Mouse (Mus musculus) retina, postnatal 1 day (tissue): ENCODE results near the gene Gm21762.
"Not testable (repeated sequence)": the region's sequence is repeated elsewhere in the genome, so short reads cannot be mapped to it uniquely, and the experiment has no call there.

Source experiments
- DNase-seq: peaks from one replicate; pipeline ENCODE4 v3.0.0-alpha.2; 2012

Gene Gm21762

GRCm38 (mm10) chr13:120215847-120216246 lies at the start of gene Gm21762:
Gene Gm21762, minus strand, starts transcription at chr13:120215947.
- not testable (repeated sequence) for DNase-seq

DNA sequence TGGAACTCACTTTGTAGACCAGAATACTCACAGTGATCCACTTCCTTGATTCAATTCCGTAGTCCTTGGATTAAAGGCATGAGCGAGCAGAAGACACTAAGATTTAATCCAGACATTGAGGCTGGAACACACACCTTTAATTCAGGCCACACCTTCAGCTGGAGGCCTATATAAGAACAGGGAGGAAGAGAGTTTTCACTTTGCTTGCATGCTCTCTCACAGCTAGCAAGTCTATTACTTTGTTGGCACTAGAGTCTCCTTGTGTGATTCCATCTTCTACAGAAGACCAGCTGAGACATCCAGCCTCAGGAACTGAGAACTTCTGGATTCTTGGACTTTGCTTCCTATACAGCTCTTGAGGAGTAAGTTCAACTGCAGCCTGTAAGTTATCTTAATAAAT lies 47.1 kb upstream of the Gm21762 start, which contains the start of gene AF067061:
AF067061 (plus strand) TSS at position 245 of the 400 bp plus-strand sequence.
- DNase-seq, result not testable (repeated sequence)

DNA sequence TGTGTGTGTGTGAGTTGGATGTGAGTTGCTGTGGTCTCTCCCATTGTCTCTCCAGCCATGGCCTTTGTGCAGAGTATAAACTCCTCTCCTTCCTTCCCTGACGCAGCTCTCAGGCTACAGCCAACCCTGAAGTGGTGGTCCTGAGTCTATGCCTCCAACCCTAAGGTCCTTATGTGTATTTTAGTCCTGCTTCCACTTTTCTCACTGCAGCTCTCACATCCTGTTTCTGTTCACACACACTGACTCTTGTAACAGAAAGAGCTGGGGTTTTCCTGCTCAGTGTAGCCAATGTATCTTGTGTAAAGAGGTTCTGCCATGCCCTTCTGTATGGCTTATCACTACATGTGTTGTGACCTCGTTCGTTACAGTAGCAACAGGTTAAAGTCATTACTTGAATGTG lies 44.0 kb upstream of the Gm21762 start:
- not testable (repeated sequence) for DNase-seq

DNA sequence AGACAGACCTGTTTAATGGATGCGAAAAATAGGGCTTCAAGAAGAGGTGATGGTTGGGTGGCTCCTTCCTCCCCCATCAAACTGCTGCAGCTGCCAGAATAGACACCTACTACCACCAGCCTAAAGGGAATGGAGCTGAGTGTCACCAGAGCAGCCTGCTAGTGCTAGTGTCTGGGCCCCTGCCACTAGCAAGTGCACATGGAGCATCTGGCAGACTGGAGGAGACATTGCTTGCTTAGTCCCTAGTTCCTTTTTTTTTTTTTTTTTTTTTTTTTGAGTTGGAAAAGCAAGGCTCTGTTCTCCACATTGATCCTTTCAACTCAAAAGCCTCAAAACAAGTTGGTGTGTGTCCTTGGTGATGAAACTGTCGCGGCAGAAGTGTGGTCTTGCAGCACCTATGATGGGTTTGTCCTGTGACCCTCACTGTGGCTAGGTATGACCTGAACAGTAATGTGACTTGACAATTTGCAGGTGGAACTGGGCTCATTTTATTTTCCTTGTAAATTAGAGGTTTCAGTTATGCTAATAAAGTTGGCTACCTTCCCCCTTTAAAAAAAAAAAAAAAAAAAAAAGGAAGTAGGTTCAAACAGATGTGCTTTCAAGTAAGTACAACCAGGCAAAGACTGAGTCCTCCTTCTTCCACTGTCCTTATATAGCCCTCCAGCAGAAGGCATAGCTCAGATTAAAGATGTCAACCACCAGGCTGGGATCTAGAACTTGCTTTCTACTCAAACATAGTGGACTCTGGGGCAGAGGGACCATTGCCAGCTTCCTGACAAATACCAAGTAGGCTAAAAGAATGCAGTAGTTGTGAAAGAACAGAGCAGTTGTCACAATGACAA lies 43.3 kb upstream of the Gm21762 start:
- DNase-seq, result not testable (repeated sequence)

- DNase-seq, result not testable (repeated sequence)
These were observed 35.6 kb upstream of the Gm21762 start for GRCm38 (mm10) chr13:120251208-120251924.

- not testable (repeated sequence) for DNase-seq
These were observed 23.1 kb upstream of the Gm21762 start, which contains the start of gene Gm21731 for GRCm38 (mm10) chr13:120238811-120239210. Gene Gm21731, plus strand, starts transcription at chr13:120239111.

GRCm38 (mm10) chr13:120232447-120233049 lies 16.8 kb upstream of the Gm21762 start:
- not testable (repeated sequence) for DNase-seq

GRCm38 (mm10) chr13:120231798-120232197 lies 16.1 kb upstream of the Gm21762 start:
- not testable (repeated sequence) for DNase-seq

DNA sequence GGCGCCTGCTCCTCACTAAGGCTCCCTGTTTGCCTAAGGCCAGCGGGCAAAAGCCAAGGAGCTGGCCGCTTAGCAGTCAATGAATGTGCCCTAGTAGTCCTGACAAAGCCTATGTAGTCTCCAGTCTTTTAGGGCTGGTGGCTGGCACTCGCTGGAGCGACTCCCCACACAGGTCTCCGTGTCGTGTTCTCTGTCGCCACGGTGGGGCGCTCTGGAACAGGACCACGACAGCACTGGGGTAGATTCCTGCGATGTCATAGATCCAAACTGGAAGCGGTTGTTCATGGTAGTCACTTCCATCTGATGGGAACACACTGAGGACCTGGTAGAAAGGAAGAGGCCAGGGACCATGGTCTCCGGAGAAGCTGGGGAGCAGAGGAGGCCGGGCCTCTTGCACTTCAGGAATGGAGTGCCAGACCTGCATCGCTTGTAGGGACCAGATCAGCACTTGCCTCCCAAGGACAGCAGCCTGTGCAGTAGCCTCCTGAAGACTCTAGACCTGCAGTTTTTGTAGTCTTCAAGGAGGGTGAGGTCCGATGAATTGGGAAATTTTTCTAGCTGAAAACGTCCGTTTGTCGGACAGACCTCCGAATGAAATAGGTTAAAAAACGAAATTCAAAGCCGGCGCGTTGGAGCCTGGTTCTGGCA lies 7.4 kb upstream of the Gm21762 start:
- not testable (repeated sequence) for DNase-seq

GRCm38 (mm10) chr13:120220922-120221321 lies 5.2 kb upstream of the Gm21762 start:
- not testable (repeated sequence) for DNase-seq

DNA sequence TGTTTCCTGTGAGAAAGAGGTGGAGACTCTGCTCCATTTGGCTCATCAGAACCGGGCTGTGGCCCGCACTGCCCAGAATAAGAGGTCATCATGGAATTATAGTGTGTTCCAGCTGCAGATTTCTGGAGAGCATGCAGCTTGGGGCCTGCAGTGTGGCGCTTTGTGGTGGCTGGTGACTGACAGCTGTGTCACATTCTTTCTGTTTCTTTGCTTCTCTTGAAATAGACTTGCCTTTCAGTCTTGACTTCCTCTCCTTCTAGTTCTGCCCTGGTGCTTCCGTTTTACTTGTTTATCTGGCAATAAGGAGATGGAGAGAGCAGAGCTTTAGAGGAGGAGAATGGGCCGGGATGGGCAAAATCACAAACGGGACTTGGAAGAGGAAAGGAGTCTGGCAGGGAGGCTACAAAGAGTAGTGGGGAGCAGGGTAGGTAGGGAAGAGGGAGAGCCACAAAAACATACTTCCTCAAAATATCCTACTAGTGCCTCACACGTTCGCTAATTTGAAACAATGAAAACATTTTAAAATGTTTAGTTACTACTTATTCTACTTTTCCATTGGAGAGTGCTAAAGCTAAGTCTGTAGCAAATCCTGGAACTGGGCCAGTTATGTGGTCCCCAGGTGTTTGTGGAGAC lies 19.4 kb downstream of the Gm21762 start:
- not testable (repeated sequence) for DNase-seq

DNA sequence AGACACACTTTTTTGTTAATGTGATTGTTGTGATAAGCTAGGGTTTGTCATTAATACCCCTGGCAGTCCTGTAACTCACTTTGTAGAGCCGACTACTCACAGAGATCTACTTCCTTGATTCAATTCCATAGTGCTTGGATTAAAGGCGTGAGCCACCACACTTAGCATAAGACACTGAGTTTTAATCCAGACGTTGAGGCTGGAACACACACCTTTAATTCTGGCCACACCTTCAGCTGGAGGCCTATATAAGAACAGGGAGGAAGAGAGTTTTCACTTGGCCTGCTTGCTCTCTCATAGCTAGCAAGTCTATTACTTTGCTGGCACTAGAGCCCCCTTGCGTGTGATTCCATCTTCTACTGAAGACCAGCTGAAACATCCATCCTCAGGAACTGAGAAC lies 43.6 kb downstream of the Gm21762 start, which contains the start of gene Gm21818:
Gm21818 (plus strand) TSS at position 301 of the 400 bp plus-strand sequence.
- DNase-seq, result not testable (repeated sequence)

DNA sequence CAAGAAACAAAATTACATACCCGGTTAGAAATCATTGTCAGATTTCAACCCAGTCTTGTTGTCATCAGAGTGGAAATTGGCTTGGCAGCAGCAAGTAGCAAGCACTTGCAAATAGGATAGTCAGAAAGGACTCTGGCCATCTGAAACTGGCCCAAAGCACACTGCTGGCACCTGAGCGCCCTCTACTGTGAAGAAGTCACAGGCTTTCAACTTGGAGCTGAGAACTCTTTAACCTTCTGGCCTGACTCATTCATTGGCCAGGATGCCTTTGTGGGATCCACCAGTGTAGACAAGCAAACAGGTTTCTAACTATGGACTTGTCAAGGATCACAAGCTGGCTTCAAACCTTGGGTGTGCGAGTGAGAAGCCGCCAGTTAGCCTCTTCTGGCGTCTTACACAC lies 47.4 kb downstream of the Gm21762 start:
- not testable (repeated sequence) for DNase-seq
